Mouse (Mus musculus): ENCODE results near the gene Olfr165. TPM values are rescaled to one million over a fixed set of nuclear protein-coding genes. Genes with fewer than 3 reads are reported as not detected.
"Not testable (repeated sequence)": the region's sequence is repeated elsewhere in the genome, so short reads cannot be mapped to it uniquely, and the experiment has no call there.

Gene Olfr165
- total RNA-seq (2021), result not detected
- long read RNA-seq, experiment 1, result 0 reads
- long read RNA-seq, experiment 2, result 0 reads

DNA sequence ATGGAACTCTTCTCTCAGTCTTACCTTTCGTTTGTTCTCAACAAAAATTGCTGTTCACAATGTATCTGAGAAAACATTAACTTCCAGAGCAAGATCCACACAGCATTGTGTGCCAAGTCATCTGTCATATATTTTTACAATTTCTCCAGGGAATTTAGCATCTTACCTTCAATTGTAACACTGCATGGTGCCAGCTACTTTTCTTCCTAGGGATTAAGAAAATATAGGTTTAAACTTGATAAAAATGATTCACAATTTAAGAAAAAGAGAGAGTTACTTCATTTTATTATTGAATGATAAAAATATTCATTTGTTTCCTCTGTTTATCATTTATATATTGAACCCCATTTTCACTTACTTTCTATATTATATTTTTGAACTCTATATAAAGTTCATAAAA, at the start of gene Olfr165:
Gene Olfr165 (minus strand): TSS at position 101 of the 400 bp plus-strand sequence.
- DNase-seq, result no peak

DNA sequence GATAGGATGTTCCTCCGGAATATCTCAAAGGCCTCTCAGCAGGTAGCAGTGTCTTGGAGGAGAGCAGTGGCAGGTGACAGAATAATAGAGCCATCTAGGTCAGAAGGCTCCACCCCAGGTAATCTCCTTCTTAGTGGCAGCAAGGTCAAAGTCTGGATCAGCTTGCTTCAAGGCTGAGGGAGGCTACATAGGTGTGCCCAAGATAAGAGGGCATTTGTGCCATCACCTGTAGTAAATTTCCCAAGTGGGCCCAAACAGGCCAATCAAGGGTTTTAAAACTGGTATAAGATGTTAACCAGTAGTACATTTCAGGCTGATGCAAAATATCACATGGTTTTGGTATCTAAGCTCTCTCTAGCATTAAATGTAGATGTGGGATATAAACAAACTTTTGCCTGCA, 41.4 kb upstream of the Olfr165 start:
- no peak for DNase-seq

DNA sequence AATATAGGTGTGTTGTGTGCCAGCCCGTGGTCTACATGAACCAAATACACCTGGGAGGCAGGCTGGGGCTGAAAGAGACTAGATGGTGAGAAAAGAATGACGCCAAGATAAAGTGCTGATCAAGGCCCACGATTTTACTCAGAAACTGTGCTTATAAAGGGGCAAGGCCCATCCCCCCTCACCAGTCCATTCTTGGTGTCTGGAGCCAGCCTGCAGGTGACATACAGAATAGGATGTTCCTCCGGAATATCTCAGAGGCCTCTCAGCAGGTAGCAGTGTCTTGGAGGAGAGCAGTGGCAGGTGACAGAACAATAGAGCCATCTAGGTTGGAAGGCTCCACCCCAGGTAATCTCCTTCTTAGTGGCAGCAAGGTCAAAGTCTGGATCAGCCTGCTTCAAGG, 35.8 kb upstream of the Olfr165 start:
- not testable (repeated sequence) for DNase-seq

DNA sequence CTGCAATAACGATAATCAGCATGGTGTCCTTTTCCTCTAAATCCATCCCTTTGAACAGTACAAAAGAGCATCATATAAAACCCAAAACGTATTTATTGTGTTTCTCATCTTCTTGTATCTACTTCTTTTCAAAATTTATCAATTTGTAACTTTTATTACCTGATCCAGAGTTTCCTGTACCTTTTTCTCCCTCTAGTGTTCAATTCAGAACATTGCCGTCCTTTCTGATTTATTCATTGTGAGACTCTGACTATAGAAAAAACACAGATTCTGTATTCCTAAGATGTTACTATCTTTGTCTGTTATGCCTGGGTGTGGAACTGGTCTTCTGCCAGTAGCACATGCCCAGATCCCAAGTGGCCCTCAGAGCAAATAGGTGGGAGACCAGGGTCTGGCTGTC, 35.0 kb downstream of the Olfr165 start:
- DNase-seq, result no peak

Other genes starting within 250 kb of the Olfr165 start
- gene Olfr164, start 109.1 kb downstream of the Olfr165 start, total RNA-seq (2021), result not detected
- gene Olfr166, start 60.6 kb upstream of the Olfr165 start, total RNA-seq (2021), result not detected
- not detected for gene Olfr167, start 99.1 kb upstream of the Olfr165 start, total RNA-seq (2021)
- not detected for gene Olfr168, start 112.4 kb upstream of the Olfr165 start, total RNA-seq (2021)
- not detected for gene Olfr169, start 148.7 kb upstream of the Olfr165 start, total RNA-seq (2021)
- gene Olfr170, start 188.7 kb upstream of the Olfr165 start, total RNA-seq (2021), result not detected
- not detected for gene Olfr171, start 206.8 kb upstream of the Olfr165 start, total RNA-seq (2021)

Measured in heart, adult 18-20 months (tissue).